Mouse (Mus musculus): Measurements from ENCODE around the gene Adamts9.

Gene Adamts9

GRCm38 (mm10) chr6:92943057-92943781 lies at the start of gene Adamts9:
Adamts9 (minus strand) TSS chr6:92943492.
- in situ Hi-C loops (cut with MboI), result no loop called here

- in situ Hi-C loops (cut with MboI), result no loop called here
These were observed 48.3 kb upstream of the Adamts9 start for GRCm38 (mm10) chr6:92991616-92992015.

- in situ Hi-C loops (cut with MboI), result no loop called here
These were observed 45.3 kb upstream of the Adamts9 start for GRCm38 (mm10) chr6:92988620-92988998.

DNA sequence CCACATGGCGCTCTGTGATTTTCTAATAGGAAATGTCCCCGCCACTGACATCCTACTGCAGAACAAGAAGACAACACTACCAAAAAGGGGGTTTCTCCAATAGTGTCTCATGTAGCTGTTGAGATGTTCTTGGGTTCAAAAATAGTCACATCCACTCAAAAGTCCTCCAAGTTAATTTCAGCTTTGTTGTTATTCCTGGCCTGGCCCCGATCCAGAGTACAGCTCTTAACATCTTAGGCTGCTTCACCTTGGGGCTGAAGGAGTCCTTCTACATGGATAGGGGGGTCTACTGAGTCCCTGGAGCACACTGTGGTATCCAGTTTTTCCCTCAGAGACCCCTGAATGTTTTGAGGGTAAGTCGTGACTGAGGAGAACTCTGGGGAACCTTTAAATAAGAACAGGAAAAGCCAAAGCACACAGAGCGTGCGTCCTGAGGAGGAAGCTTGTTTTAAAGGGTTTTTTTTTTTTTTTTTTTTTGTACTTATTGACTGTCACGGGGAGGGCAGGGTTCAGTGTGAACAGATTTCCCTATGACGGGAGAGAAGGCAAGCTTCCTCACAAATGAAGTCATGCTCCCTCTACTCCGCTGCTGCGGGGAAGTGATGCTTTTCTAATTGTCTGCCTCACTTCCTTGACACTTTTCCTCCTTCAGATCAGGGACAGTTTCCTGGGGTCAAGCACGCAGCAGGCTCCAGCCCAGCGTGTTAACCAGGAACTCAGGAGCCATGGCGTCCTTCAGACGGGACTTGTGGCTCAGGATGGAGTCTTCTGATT lies 44.7 kb upstream of the Adamts9 start:
- in situ Hi-C loops (cut with MboI), result no loop called here

DNA sequence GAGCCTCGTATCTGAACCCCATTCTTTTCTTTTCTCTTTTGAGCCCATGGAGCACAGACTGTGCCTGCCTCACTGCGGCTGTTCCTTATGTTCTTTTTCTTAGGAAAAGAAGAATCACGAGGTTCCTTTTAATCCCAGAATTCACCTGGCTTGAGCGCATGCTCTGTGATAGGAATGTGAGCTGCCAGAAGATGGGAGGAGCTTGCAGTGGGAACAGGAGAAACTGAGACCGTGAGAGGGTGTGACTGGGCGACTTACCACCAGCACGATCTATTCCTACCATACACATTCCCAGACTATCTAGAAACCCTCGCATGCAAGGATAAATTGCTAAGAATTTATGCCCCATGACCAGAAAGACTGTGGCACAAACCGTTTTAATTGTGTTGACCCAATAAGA lies 44.1 kb upstream of the Adamts9 start:
- in situ Hi-C loops (cut with MboI), result no loop called here

- in situ Hi-C loops (cut with MboI), result no loop called here
These were observed 40.1 kb upstream of the Adamts9 start for GRCm38 (mm10) chr6:92983421-92983820.

DNA sequence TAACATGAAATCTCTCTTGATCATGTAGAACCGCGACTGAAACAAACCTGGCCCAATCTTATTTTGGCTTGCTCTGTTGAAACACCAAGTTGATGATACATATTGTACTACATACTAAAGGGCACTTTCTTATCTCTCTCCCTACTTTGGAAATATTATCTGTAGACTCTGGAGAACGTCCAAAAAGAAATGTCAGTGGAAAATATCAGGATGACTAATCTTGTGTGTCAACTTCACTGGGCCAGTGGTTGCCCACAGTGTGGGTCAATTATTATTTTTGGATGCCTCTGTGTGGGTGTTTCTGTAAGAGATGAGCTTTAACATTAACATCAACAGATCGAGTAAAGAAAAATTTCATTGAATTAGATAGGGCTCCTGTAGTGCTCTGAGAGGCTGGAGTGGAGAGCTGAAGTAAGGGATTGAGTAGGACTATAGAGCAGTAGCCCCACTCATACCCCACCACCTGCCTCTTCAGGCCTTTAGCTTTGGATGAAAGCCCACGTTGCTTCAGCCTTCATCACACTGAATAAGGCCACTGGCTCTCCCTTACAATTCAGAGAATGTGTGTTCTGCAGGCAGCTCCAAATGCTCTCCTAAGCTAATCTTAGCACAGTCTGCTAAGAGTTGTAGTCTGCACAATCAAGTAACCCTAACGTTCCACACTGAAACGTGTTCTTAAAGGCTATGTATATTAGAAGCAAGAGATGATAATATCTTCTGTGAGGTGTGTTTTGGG lies 38.3 kb upstream of the Adamts9 start:
- in situ Hi-C loops (cut with MboI), result no loop called here

DNA sequence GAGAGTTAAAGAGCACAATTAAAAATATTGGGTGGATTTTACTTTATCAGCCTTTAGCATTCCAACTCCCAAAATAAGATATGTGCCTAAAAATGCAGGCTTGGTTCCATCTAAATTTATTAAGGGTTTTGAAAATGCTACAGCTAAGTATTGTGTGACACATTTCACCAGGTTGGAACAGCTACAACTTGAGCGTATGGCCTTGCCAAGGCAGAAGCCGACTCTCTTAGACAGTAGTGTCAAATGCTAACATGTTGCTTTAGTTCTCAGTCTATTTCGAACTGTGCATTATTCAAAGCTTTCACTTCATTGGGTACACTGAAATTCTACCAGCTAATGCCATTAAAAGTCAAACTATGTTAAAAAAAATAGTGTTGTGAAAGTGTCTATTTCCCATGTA lies 30.0 kb upstream of the Adamts9 start:
- in situ Hi-C loops (cut with MboI), result no loop called here

DNA sequence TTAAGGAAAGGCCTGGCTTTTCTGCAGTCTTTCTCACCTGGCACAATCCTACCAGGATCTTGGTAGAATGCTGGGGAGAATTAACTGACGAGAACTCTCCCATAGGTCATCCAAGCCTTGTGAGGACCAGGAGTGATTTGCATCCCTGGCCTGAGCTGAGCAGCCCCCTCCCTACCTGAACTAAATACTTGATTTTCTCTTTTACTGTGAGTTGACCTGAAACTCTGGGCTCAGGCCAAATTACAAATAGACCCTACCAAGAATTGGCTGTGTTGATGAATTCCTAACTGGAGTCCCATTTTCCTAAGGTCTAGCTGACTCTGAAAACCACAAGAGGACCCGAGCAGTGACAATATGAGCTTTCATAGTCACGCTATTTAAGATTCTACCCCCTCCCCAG lies 25.4 kb upstream of the Adamts9 start:
- in situ Hi-C loops (cut with MboI), result no loop called here

- in situ Hi-C loops (cut with MboI), result no loop called here
These were observed 24.9 kb upstream of the Adamts9 start for GRCm38 (mm10) chr6:92968216-92968615.

DNA sequence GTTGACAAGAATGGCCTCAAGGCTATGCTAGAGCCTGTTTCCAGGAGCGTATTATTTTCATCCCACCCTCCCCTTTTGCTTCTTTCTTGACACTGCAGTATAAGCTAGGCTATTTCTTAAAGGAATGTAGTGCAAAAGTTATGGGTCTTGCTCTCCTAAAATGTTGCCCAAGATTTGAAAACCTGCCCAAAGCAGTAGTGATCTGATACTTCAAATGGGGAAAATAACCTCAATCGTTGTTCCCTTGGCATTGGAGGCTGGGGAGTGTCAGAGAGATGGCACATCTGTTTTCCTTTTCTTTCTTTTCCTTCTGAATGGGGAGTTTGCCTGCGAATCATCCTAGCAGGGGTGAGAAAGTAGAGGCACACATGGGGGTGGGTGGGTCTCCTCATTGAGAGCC lies 19.7 kb upstream of the Adamts9 start:
- in situ Hi-C loops (cut with MboI), result no loop called here

- in situ Hi-C loops (cut with MboI), result no loop called here
These were observed 17.7 kb upstream of the Adamts9 start for GRCm38 (mm10) chr6:92960997-92961396.

DNA sequence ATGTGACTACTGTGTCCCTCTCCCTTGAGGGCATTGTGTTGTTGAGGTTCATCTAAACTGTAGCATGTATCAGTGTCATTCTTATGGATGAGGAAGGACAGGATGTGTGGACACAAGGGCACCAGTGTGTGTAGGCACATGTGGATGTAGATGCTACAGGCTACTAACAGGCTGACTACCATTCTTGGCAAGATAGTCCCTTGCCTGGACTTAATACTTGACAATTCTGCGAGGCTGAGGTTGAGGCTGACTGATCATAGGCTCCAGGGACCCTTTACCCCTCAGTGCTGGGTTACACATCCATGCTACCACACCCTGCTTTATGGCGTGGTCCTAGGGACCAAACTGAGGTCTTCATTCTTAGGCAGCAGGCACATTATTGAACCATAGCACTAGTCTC lies 16.1 kb upstream of the Adamts9 start:
- in situ Hi-C loops (cut with MboI), result no loop called here

- in situ Hi-C loops (cut with MboI), result no loop called here
These were observed 4.2 kb upstream of the Adamts9 start for GRCm38 (mm10) chr6:92947337-92948042.

DNA sequence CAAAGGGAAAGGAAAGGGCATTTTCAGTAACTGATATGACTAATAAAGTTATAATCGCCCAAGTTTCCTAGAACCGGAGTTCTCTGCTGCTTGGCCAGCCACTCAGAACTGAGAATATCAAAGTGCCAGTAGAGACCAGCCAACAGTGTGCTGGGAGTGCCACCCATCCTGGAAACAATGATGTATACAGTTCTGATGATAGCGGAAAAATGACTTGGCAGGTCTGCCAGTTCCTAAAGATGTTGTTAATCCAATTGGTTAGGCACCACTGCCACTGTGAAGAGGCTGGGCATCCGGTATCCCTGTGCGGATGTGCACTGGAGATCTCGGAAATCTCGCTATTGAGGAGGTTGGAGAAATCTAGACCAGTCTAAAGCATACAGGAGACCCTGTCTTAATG lies 1.4 kb upstream of the Adamts9 start:
- in situ Hi-C loops (cut with MboI), result no loop called here

DNA sequence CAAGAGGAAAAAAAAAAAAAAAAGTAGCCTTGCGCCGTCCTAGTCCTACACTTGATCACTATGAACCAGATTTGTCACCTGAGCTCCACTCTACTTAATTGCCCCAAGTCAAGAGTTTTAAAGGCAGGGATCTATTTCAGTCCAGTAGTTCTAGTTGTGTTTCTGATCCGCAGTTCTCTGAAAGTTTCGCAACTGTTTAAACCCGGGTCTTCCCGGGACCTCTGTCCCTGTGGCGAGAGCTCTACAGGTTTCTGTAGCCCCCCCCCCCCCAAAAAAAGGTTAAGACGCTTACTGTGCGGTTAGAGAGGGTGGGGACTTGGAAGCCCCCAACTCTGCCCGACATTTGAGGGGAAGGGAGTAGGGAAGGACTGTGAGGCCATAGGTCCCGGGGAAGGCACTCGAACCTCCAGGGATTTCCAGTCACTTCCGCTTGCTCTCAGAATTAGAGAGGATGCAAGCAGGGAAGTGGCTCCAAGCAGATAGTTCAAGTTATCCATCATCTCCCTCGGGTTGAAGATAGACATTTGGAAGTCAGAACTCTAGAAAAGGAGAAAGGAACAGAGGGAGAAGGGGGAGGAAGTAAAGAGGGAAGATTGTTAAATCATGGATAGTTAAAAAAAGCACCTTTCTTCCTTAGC lies 875 bp upstream of the Adamts9 start:
- in situ Hi-C loops (cut with MboI), result no loop called here

DNA sequence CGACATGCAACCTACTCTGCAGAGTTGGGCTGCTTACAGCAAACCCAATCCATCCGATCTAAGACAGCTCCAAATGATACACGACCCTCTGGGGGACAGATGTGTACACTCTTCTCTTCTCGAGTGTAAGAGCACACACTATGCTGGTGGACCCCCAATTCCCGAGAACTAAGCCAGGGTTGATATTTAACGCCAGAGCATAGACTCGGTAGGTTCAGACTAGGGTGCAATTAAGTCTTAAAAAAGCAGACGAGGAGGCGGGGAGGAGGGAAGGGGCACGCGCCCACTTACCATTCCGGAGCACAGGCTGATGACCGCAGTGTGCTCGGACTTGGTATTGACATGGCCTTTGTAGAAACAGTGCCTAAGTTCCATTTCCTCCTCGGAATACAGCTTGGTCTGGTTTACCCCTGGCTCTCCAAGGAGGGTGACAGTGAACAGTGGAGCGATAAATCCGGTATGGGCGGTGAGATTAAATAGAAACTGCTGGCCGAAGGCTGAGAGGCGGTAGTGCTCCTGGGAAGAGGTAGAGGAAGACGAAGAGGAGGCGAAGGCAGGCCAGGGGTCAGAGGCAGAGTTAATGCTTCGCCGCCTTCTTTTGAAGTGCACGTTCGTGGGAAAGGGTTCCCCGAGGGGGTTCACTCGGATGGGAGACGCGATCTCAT lies 1.4 kb downstream of the Adamts9 start:
- in situ Hi-C loops (cut with MboI), result no loop called here

GRCm38 (mm10) chr6:92941281-92941731 lies 2.0 kb downstream of the Adamts9 start:
- in situ Hi-C loops (cut with MboI), result no loop called here

DNA sequence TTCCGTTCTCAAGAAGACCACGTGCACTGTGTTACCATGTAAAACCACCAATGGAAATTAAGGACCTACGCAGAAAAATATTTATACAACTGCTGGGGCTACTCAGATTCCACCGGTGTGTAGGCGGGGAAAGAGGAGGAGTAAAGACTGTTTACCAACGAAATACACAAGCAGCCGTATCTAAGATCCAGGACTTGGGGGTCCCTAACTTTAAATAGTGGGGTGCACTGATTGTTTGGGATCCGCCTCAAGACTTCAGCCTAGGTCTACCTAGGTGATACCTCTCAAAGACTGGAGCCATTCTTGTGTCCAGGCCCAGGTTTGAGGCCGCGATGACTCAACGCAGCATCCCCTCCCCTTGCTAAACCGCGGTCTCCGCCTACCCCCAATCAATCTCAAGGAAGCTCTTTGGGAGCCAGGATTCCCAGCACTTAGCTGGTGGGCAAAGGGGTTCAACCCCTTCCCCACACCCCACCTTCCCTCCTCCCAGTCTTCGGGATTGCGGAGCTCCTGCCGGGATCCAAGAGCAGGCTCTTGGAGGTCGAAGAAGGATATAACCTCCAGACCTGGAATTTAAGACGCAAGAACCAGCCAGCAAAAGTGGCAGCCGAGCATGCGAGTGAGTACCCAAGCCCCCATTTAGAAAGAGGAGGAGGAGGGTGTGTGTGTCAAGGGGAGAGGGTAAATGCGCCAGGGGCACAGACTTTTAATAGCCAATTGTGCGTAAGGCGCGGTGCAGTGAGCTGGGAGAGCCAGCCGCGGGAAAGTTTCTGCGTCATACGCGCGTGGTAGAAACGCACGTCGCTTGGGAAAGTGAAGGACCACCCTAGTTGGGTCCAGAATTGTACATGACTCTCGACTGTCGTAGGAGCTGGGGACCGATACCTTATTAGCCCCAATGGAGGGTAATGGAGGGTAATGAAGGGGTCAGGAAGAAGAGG lies 2.8 kb downstream of the Adamts9 start:
- in situ Hi-C loops (cut with MboI), result no loop called here

DNA sequence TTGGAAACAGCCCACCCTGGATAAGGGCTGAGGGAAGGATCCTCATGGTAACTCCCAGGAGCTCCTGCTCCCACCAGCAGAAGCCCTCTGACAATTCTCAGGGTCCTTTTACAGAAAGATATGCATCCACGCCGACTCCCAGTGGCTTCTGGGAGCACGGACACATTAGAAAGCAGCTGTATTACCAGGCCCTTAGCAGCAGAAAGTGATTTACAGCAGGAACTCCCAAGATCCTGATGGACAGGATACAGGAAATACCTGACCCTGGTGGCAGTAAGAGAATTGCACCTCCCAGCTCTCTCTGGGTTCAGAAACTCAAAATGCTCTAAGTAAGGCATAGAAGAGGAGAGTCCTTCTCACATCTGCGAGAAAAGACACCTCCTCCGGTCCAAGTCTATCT lies 15.0 kb downstream of the Adamts9 start:
- in situ Hi-C loops (cut with MboI), result no loop called here
